Mouse (Mus musculus): ENCODE results near the gene Slc25a11. TPM values are rescaled to one million over a fixed set of nuclear protein-coding genes. Genes with fewer than 3 reads are reported as not detected.

Gene Slc25a11
- total RNA-seq, 2 experiments from 2014 or later = 16.6 to 17.1 TPM

GRCm38 (mm10) chr11:70594253-70594989, 52.9 kb downstream of the Slc25a11 start:
- ATAC-seq (replicated peaks; ENCODE audit: low FRiP score, poor library complexity, severe bottlenecking) = no peak

Other genes starting within 250 kb of the Slc25a11 start
- 1.7 and 9.4 TPM in 2 replicates for gene Pelp1, start 237.4 kb downstream of the Slc25a11 start, total RNA-seq (2015; ENCODE audit: low replicate concordance)
- 1.1 and 3.6 TPM in 2 replicates for gene Pelp1, start 237.4 kb downstream of the Slc25a11 start, total RNA-seq (2017; ENCODE audit: low replicate concordance)
- 37.4 and 64.9 TPM in 2 replicates for gene Arrb2, start 214.8 kb downstream of the Slc25a11 start, total RNA-seq (2015; ENCODE audit: low replicate concordance)
- gene Arrb2, start 214.8 kb downstream of the Slc25a11 start, total RNA-seq (2017; ENCODE audit: low replicate concordance) = 37.1 and 38.1 TPM in 2 replicates
- gene Med11, start 195.6 kb downstream of the Slc25a11 start, total RNA-seq (2015; ENCODE audit: low replicate concordance) = 11.5 and 20.5 TPM in 2 replicates
- gene Med11, start 195.6 kb downstream of the Slc25a11 start, total RNA-seq (2017; ENCODE audit: low replicate concordance) = 5.4 and 6.2 TPM in 2 replicates
- gene Zmynd15, start 188.0 kb downstream of the Slc25a11 start, total RNA-seq (2015; ENCODE audit: low replicate concordance) = not detected in 2 replicates
- not detected in 2 replicates for gene Zmynd15, start 188.0 kb downstream of the Slc25a11 start, total RNA-seq (2017; ENCODE audit: low replicate concordance)
- not detected in 2 replicates for gene Cxcl16, start 187.5 kb downstream of the Slc25a11 start, total RNA-seq (2015; ENCODE audit: low replicate concordance)
- gene Cxcl16, start 187.5 kb downstream of the Slc25a11 start, total RNA-seq (2017; ENCODE audit: low replicate concordance) = not detected in 2 replicates
- gene Tm4sf5, start 142.2 kb downstream of the Slc25a11 start, total RNA-seq (2015; ENCODE audit: low replicate concordance) = not detected in 2 replicates
- gene Tm4sf5, start 142.2 kb downstream of the Slc25a11 start, total RNA-seq (2017; ENCODE audit: low replicate concordance) = not detected in 2 replicates
- gene Vmo1, start 132.9 kb downstream of the Slc25a11 start, total RNA-seq (2015; ENCODE audit: low replicate concordance) = not detected in 2 replicates
- not detected in 2 replicates for gene Vmo1, start 132.9 kb downstream of the Slc25a11 start, total RNA-seq (2017; ENCODE audit: low replicate concordance)
- gene Gltpd2, start 128.3 kb downstream of the Slc25a11 start, total RNA-seq (2015; ENCODE audit: low replicate concordance) = not detected in 2 replicates
- not detected in 2 replicates for gene Gltpd2, start 128.3 kb downstream of the Slc25a11 start, total RNA-seq (2017; ENCODE audit: low replicate concordance)
- gene Psmb6, start 122.1 kb downstream of the Slc25a11 start, total RNA-seq (2015; ENCODE audit: low replicate concordance) = 33.4 and 43.5 TPM in 2 replicates
- 55.5 and 62.5 TPM in 2 replicates for gene Psmb6, start 122.1 kb downstream of the Slc25a11 start, total RNA-seq (2017; ENCODE audit: low replicate concordance)
- gene Gm40193, start 114.5 kb downstream of the Slc25a11 start, total RNA-seq (2015; ENCODE audit: low replicate concordance) = not detected in 2 replicates
- gene Gm40193, start 114.5 kb downstream of the Slc25a11 start, total RNA-seq (2017; ENCODE audit: low replicate concordance) = not detected in 2 replicates
- 0.42 TPM in 1 of 2 replicates, not detected in the other for gene Pld2, start 107.4 kb downstream of the Slc25a11 start, total RNA-seq (2015; ENCODE audit: low replicate concordance)
- not detected in 2 replicates for gene Pld2, start 107.4 kb downstream of the Slc25a11 start, total RNA-seq (2017; ENCODE audit: low replicate concordance)
- gene Mink1, start 84.6 kb downstream of the Slc25a11 start, total RNA-seq (2015; ENCODE audit: low replicate concordance) = 3.6 and 6.0 TPM in 2 replicates
- gene Mink1, start 84.6 kb downstream of the Slc25a11 start, total RNA-seq (2017; ENCODE audit: low replicate concordance) = 0.98 and 1.3 TPM in 2 replicates
- not detected in 2 replicates for gene 4930544D05Rik, start 31.6 kb downstream of the Slc25a11 start, total RNA-seq (2015; ENCODE audit: low replicate concordance)
- gene 4930544D05Rik, start 31.6 kb downstream of the Slc25a11 start, total RNA-seq (2017; ENCODE audit: low replicate concordance) = not detected in 2 replicates
- not detected in 2 replicates for gene Chrne, start 28.3 kb downstream of the Slc25a11 start, total RNA-seq (2015; ENCODE audit: low replicate concordance)
- gene Chrne, start 28.3 kb downstream of the Slc25a11 start, total RNA-seq (2017; ENCODE audit: low replicate concordance) = not detected in 2 replicates
- gene Gp1ba, start 8.4 kb downstream of the Slc25a11 start, total RNA-seq (2015; ENCODE audit: low replicate concordance) = 0.84 TPM in 1 of 2 replicates, not detected in the other
- gene Gp1ba, start 8.4 kb downstream of the Slc25a11 start, total RNA-seq (2017; ENCODE audit: low replicate concordance) = 0.42 TPM in 1 of 2 replicates, not detected in the other
- gene Rnf167, start 244 bp downstream of the Slc25a11 start, total RNA-seq (2015; ENCODE audit: low replicate concordance) = 146 and 222 TPM in 2 replicates
- gene Rnf167, start 244 bp downstream of the Slc25a11 start, total RNA-seq (2017; ENCODE audit: low replicate concordance) = 217 and 308 TPM in 2 replicates
- gene Pfn1, start 7.2 kb upstream of the Slc25a11 start, total RNA-seq (2015; ENCODE audit: low replicate concordance) = 414 and 492 TPM in 2 replicates
- gene Pfn1, start 7.2 kb upstream of the Slc25a11 start, total RNA-seq (2017; ENCODE audit: low replicate concordance) = 125 and 193 TPM in 2 replicates
- gene Eno3, start 9.7 kb upstream of the Slc25a11 start, total RNA-seq (2015; ENCODE audit: low replicate concordance) = 1.5 and 2.9 TPM in 2 replicates
- gene Eno3, start 9.7 kb upstream of the Slc25a11 start, total RNA-seq (2017; ENCODE audit: low replicate concordance) = 3.3 and 6.0 TPM in 2 replicates
- gene Spag7, start 21.9 kb upstream of the Slc25a11 start, total RNA-seq (2015; ENCODE audit: low replicate concordance) = 10.6 and 31.3 TPM in 2 replicates
- 21.4 and 25.6 TPM in 2 replicates for gene Spag7, start 21.9 kb upstream of the Slc25a11 start, total RNA-seq (2017; ENCODE audit: low replicate concordance)
- gene Camta2, start 40.6 kb upstream of the Slc25a11 start, total RNA-seq (2015; ENCODE audit: low replicate concordance) = 2.9 and 5.4 TPM in 2 replicates
- gene Camta2, start 40.6 kb upstream of the Slc25a11 start, total RNA-seq (2017; ENCODE audit: low replicate concordance) = 0.77 and 1.5 TPM in 2 replicates
- gene Inca1, start 52.7 kb upstream of the Slc25a11 start, total RNA-seq (2015; ENCODE audit: low replicate concordance) = not detected in 2 replicates
- not detected in 2 replicates for gene Inca1, start 52.7 kb upstream of the Slc25a11 start, total RNA-seq (2017; ENCODE audit: low replicate concordance)
- 0.58 and 1.3 TPM in 2 replicates for gene Kif1c, start 53.1 kb upstream of the Slc25a11 start, total RNA-seq (2015; ENCODE audit: low replicate concordance)
- 2.4 and 2.8 TPM in 2 replicates for gene Kif1c, start 53.1 kb upstream of the Slc25a11 start, total RNA-seq (2017; ENCODE audit: low replicate concordance)
- gene Zfp3, start 116.7 kb upstream of the Slc25a11 start, total RNA-seq (2015; ENCODE audit: low replicate concordance) = 5.0 TPM in 1 of 2 replicates, not detected in the other
- not detected in 2 replicates for gene Zfp3, start 116.7 kb upstream of the Slc25a11 start, total RNA-seq (2017; ENCODE audit: low replicate concordance)
- gene Scimp, start 165.1 kb upstream of the Slc25a11 start, total RNA-seq (2015; ENCODE audit: low replicate concordance) = not detected in 2 replicates
- gene Scimp, start 165.1 kb upstream of the Slc25a11 start, total RNA-seq (2017; ENCODE audit: low replicate concordance) = not detected in 2 replicates
- 5.2 and 10.0 TPM in 2 replicates for gene Rabep1, start 197.3 kb upstream of the Slc25a11 start, total RNA-seq (2015; ENCODE audit: low replicate concordance)
- gene Rabep1, start 197.3 kb upstream of the Slc25a11 start, total RNA-seq (2017; ENCODE audit: low replicate concordance) = 10.8 and 19.2 TPM in 2 replicates